Mouse (Mus musculus) T-cell, adult 2 months (primary cell): ENCODE results near the gene Ttll5.

Experiments used
- DNase-seq: peaks from one replicate; pipeline ENCODE4 v3.0.0; 2022; ENCODE audit warnings: low spot score

The Ttll5 gene

GRCm38 (mm10) chr12:85839371-85840000, 15.0 kb downstream of the Ttll5 start:
- DNase-seq: peak; percentile 48

- peak; percentile 3 for DNase-seq
These were observed 23.9 kb downstream of the Ttll5 start for GRCm38 (mm10) chr12:85848164-85848958.

GRCm38 (mm10) chr12:85850661-85851060, 26.2 kb downstream of the Ttll5 start:
- DNase-seq: no peak

GRCm38 (mm10) chr12:85853836-85854235, 29.4 kb downstream of the Ttll5 start:
- no peak for DNase-seq

GRCm38 (mm10) chr12:85854271-85854670, 29.8 kb downstream of the Ttll5 start:
- DNase-seq: no peak

- DNase-seq: no peak
These were observed 32.8 kb downstream of the Ttll5 start for GRCm38 (mm10) chr12:85857300-85857699.

- no peak for DNase-seq
These were observed 34.7 kb downstream of the Ttll5 start for GRCm38 (mm10) chr12:85859111-85859510.

GRCm38 (mm10) chr12:85859511-85860189, 35.2 kb downstream of the Ttll5 start:
- no peak for DNase-seq

GRCm38 (mm10) chr12:85862514-85862913, 38.1 kb downstream of the Ttll5 start:
- no peak for DNase-seq

- DNase-seq: no peak
These were observed 41.1 kb downstream of the Ttll5 start for GRCm38 (mm10) chr12:85865526-85865925.

GRCm38 (mm10) chr12:85866624-85867023, 42.2 kb downstream of the Ttll5 start:
- no peak for DNase-seq

GRCm38 (mm10) chr12:85867125-85867524, 42.7 kb downstream of the Ttll5 start:
- no peak for DNase-seq

GRCm38 (mm10) chr12:85869423-85869822, 45.0 kb downstream of the Ttll5 start:
- no peak for DNase-seq

- no peak for DNase-seq
These were observed 55.3 kb downstream of the Ttll5 start for GRCm38 (mm10) chr12:85879631-85880314.

GRCm38 (mm10) chr12:85885024-85885423, 60.6 kb downstream of the Ttll5 start:
- DNase-seq: no peak

GRCm38 (mm10) chr12:85890054-85890453, 65.6 kb downstream of the Ttll5 start:
- no peak for DNase-seq

- no peak for DNase-seq
These were observed 79.5 kb downstream of the Ttll5 start for GRCm38 (mm10) chr12:85903986-85904385.

- DNase-seq: no peak
These were observed 81.2 kb downstream of the Ttll5 start for GRCm38 (mm10) chr12:85905666-85906065.

- no peak for DNase-seq
These were observed 83.4 kb downstream of the Ttll5 start for GRCm38 (mm10) chr12:85907896-85908295.

GRCm38 (mm10) chr12:85910811-85911210, 86.4 kb downstream of the Ttll5 start:
- no peak for DNase-seq

GRCm38 (mm10) chr12:85912712-85913504, 88.4 kb downstream of the Ttll5 start:
- DNase-seq: peak; percentile 3

GRCm38 (mm10) chr12:85926897-85927296, 102.4 kb downstream of the Ttll5 start:
- no peak for DNase-seq
